Mouse (Mus musculus): Measurements from ENCODE around the gene Csnk1g2.

DNA sequence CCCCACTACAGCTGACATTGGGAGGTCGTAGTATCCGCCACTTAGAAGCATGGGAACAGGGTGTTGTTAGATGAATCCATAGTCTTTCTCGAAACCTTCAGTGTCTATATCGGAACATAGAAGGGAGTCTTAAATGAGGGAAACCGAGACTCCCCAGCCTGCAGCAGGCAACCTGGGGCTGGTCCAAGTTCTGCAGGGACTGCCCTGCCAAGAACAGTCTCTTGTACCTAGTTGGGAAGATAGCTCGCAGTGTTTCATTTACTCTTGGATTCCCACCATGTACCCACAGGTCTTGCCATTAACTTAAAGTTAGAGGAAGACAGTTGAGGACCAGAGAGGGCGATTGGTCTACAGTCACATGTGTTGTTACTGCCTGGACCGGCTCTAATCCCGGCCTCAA lies 2.3 kb upstream of the Csnk1g2 start:
- TF ChIP-seq CTCF (IDR thresholded peaks at IDR 0.05; ENCODE audit: control insufficient read depth, insufficient read depth, low read length), result no peak
- TF ChIP-seq POLR2A (IDR thresholded peaks at IDR 0.05; ENCODE audit: borderline replicate concordance, control insufficient read depth, low read depth, low read length), result no peak

Data from bone marrow, adult 2 months (tissue).